Mouse (Mus musculus) G1E (cell line): ENCODE results near the gene Wwox.

Experiments
- CTCF ChIP-seq: IDR thresholded peaks from 2 replicates; pipeline ENCODE4 v1.5.1; 2012; ENCODE audit warnings: low read depth, low read length, inconsistent platforms, mixed read lengths
- TAL1 ChIP-seq: conservative IDR thresholded peaks from 2 replicates; pipeline ENCODE4 v1.6.1; 2012; ENCODE audit warnings: low read depth, low read length, inconsistent platforms, mixed read lengths

- TF ChIP-seq TAL1 (no peak), CTCF (no peak)
Measured at GRCm38 (mm10) chr8:114831595-114831994, 392.1 kb downstream of the Wwox start.
